Mouse (Mus musculus): ENCODE results near the gene Gm10959. TPM values are rescaled to one million over a fixed set of nuclear protein-coding genes. Genes with fewer than 3 reads are reported as not detected.

Gene Gm10959
- total RNA-seq, 2 experiments from 2014 or later = not detected

- intact Hi-C loops (cut with DNase I) = no loop called here
- DNase-seq = no peak
Observed at GRCm38 (mm10) chr3:122895189-122895731, 23.9 kb downstream of the Gm10959 start.

GRCm38 (mm10) chr3:122894772-122895171 is 24.4 kb downstream of the Gm10959 start, which contains the start of gene Fabp2:
Gene Fabp2 (plus strand): TSS chr3:122895072.
- DNase-seq = no peak
- intact Hi-C loops (cut with DNase I) = no loop called here

- intact Hi-C loops (cut with DNase I) = no loop called here
- DNase-seq = no peak
Observed at GRCm38 (mm10) chr3:122888371-122888819, 30.8 kb downstream of the Gm10959 start.

- intact Hi-C loops (cut with DNase I) = no loop called here
- DNase-seq = no peak
Observed at GRCm38 (mm10) chr3:122887505-122888301, 31.5 kb downstream of the Gm10959 start.

GRCm38 (mm10) chr3:122878705-122879315 is 40.4 kb downstream of the Gm10959 start:
- intact Hi-C loops (cut with DNase I) = no loop called here
- no peak for DNase-seq

GRCm38 (mm10) chr3:122877543-122877942 is 41.6 kb downstream of the Gm10959 start:
- DNase-seq = no peak
- intact Hi-C loops (cut with DNase I) = no loop called here

- intact Hi-C loops (cut with DNase I) = no loop called here
- no peak for DNase-seq
Observed at GRCm38 (mm10) chr3:122876870-122877269, 42.3 kb downstream of the Gm10959 start.

GRCm38 (mm10) chr3:122871596-122871995 is 47.6 kb downstream of the Gm10959 start:
- intact Hi-C loops (cut with DNase I) = no loop called here
- no peak for DNase-seq

- intact Hi-C loops (cut with DNase I) = no loop called here
- no peak for DNase-seq
Observed at GRCm38 (mm10) chr3:122868270-122868669, 50.9 kb downstream of the Gm10959 start.

GRCm38 (mm10) chr3:122865092-122865491 is 54.1 kb downstream of the Gm10959 start:
- intact Hi-C loops (cut with DNase I) = no loop called here
- DNase-seq = no peak

Other genes with a start within 250 kb of the Gm10959 start
- 1 to 10 TPM; 3.5 to 4.9 TPM for gene Pde5a, start 190.4 kb downstream of the Gm10959 start, total RNA-seq (2021)
- not detected for gene Fabp2, start 24.3 kb downstream of the Gm10959 start, total RNA-seq (2021)
- gene 1810037I17Rik, start 4.8 kb upstream of the Gm10959 start, total RNA-seq (2021) = 100 to 1,000 TPM in 1 of 2 experiments, 10 to 100 TPM in 1; 91.5 to 110 TPM
- gene Usp53, start 65.2 kb upstream of the Gm10959 start, total RNA-seq (2021) = 10 to 100 TPM in 1 of 2 experiments, 1 to 10 TPM in 1; 8.6 to 12.5 TPM
- gene Myoz2, start 115.7 kb upstream of the Gm10959 start, total RNA-seq (2021) = 1,000 to 10,000 TPM; 2,084 to 2,239 TPM